Mouse (Mus musculus) T-helper 1 cell (primary cell): ENCODE data around the gene 1110032A03Rik.

ENCODE experiments used
- in situ Hi-C: fragments of 300-600 bp; cut with MboI, MseI; formaldehyde crosslinking; loops from one replicate; pipeline ENCODE4 v1.15.1; 2025; ENCODE audit warnings: high pct_unique_total_duplicates

1110032A03Rik gene

DNA sequence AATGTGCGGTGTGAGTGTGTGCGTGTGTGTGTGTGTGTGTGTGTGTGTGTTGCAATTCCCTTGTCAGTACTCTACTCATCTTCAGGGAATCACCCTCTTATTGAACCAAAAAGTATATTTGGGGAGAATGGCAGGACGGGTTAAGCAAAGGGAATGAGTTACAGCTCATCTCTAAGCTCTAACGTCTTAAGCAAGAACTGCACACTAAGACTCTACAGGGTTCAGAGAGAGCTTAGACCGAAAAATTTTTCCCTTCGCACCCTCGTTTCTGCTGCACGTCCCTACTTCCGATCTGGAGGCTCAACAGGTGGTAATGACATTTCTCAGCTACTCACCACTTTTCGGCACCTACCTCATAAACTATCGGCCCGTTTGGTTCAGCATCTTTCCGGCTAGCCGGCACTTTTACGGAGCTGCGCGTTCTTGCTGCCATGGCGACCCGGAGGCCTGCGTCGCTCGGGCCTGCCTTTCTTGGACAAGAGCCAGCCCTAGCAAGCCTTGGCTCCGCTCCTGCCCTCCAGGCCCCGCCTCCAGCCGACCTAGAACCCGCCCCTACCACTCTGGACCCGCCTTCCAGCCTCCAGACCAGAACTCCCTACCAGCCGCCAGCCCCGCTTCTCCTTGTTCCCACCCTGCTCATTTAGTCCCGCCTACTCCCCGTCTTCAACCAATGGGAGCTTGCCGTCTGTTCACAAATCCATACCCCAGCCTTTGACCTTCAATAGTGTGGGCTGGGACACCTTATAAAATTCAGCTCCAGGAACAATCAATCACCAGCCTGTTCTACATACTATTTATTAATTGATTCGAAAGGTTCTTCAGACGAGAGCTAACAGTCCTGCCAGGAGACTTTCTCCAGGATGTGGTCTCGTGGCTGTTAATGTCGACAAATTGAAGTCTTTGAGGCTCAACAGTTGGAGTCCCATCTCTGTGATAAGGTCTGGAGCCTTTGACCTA is 36.1 kb downstream of the 1110032A03Rik start, which contains the start of gene Dixdc1:
Gene Dixdc1 (minus strand): TSS at position 604 of the 957 bp plus-strand sequence.
- in situ Hi-C loops = no loop called here

DNA sequence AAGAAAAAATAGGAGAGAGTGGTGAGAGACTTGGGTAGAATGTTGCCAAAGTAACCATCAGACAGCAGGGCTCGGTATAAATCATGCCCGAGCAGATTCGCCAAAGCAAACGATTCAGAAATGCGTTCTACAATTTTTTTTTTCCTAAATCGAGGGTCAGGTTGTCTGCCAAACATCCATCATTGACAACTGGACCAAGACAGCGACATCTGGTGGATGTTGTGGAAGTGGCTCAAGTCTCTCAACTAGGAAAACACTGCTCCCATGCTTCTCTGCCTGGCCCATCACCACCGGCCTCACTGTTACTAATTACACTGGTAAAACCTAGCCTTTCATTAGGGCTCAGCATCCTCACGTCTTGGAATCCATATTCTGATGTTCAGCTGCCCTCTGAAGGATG is 40.3 kb downstream of the 1110032A03Rik start:
- in situ Hi-C loops = loop anchor here (5.0 kb wide), 1 partner anchor 38 kb away; no protein-coding TSS in a partner anchor

DNA sequence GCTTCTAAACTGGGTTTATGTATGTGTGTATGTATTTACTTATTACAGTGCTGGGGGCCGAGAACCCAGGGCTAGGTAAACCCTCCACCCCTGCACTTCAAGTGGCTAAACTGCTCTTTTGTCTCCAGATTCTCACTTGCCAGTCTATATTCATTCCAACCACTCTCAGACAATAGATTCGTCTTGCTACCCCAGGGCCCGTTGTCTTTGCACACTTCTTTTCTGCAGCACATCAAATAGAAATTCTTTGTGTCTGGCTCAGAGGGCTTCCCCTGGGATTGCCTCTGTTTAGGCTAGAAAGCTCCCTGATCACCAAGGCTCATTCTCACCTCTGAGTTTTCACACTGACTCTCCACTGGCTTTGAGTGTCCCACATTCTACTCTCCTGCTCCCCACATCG is 42.8 kb downstream of the 1110032A03Rik start:
- in situ Hi-C loops = loop anchor here (5.0 kb wide), 1 partner anchor 35 kb away; no protein-coding TSS in a partner anchor

DNA sequence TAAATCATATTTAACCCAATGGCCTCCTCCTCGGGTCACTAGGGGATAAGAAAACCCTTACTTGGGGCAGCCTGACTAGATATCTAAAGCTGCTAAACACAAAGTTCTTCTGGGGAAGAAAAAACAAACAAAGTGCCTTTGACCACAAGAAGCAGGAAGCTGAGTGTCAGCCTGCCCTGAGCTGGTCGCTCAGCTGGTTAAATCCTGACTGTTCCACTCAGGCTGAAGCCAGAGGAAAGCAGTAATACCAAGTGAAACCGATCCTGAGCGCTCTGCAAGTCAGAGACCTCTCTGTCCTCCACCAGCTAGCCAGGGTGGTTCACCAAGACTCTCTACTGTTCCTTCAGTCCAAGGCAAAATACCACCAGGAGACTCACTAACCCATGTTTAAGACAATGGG is 45.7 kb downstream of the 1110032A03Rik start:
- in situ Hi-C loops = no loop called here

DNA sequence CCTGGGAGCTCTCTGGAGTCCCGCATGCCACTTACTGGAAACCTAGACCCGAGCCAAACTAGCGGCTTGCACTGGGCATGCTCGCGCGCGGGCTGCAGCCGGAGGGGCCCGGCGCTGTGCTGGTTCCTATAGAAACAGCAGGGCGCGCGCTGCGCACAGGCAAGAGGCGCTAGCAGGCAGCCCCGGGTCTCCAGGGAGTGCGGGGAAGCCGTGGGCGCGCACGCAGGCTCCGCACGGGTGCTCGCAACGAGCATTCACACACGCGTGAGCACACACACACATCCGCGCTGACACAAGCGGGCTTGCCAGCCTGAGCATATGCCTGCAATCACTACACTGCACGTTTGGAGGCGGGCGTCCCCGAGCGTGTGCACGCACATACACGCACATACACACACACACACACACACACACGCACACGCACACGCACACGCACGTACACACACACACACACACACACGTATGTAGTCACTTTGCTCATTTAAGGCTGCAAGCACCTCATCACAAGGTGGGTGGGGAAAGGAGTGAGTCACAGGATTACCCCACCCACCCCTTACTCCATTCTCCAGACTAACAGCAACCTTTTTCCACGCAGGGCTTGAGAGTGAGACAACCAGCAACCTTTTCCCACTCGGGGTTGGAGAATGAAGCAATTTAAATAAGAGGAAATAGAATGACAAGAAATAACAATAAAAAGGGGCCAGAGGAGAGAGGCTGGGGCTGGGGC is 47.2 kb downstream of the 1110032A03Rik start:
- in situ Hi-C loops = no loop called here

DNA sequence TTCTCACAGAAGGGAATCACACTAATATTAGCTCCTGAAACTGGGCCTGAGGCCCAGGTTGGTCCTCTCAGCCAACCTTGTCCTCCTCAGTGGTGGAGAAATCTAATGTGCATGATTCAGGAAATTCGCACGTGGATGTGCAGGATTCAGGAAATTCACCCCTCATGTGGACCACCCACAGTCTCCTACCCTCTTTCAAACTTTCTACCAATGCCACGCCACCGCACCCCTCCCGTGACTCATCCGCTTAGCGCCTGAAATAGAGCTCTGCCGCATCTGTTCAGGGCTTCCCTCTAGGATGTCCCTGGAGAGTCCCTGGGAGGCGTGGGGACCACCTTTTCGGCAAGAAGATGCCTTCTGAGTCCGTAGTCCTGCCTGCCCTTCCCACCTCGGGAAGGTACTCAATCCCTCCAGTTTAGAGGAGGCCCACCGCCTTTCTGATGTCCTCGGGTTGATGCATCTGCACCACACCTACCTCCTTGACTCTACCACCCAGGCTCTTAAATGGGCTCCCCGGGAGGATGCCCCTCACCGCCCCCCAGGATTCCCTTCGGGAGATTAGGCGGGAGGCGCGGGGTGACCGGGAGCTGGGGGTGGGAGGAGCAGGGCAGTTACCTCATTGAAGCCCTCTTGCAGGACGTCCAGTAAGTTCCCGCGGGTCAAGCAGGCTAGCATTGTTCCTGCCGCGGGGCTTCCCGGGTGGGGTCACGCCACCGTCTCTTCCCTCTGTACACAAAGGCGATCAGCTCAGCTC is 48.0 kb downstream of the 1110032A03Rik start:
- in situ Hi-C loops = no loop called here

DNA sequence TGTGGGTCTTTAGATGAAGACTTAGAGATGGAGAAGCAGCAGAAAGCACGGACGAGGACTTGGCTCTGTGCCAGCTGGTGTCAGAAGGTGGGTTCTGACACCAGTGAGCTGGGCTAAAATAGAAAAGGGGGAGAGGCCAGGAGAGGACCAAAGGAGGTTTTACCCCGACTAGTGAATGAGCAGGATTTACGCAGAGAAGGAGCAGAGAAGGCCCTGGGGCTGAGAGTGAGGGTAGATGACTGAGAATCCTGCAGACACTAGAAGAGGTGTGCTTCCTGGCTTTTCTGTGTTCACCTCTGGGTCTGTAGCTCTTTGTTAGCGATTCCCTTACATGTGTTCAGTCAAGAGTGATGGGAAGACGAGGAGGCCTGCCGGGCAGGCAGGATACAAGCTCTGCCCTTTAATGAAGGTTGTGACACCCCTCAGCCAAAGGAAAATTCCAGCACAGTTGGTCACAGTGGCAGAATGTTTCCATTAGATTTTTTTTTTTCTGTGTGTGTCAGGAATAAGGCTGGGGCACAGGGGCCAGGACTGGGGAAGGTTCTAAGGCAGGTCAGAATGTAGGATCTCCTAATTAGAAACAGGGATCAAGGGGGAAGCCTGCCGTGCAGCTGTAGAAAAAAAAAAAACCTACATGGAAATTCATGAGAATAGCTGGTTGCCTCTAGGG is 49.3 kb downstream of the 1110032A03Rik start:
- in situ Hi-C loops = no loop called here

DNA sequence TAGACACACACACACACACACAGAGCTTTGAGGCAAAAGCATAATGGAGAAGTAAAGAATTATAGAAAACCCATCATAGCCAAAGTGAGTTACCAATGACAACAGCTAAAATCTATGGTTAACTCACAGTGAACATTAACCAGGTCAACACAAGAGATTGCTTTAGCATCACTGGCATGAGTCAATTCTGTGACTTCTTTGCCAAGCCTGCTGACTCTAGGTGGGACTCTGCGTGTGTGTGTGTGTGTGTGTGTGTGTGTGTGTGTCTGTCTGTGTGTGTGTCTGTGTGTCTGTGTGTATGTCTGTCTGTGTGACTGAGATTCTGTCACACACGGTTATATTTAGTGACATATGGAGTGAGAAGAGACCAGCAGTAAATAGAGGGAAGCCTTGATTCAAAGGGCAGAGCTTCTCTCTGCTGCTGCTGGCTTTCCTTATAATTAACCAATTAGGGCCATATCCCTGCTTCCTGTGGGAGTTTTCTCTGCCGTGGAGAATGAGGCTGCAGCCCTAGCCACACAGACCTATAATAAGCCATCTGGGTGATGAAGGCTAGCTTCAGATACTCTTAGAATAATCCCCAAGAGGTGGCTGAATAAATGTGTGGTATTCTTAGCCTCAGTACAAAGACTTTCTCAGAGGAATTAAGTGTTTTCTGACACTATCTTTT is 50.5 kb downstream of the 1110032A03Rik start:
- in situ Hi-C loops = no loop called here

DNA sequence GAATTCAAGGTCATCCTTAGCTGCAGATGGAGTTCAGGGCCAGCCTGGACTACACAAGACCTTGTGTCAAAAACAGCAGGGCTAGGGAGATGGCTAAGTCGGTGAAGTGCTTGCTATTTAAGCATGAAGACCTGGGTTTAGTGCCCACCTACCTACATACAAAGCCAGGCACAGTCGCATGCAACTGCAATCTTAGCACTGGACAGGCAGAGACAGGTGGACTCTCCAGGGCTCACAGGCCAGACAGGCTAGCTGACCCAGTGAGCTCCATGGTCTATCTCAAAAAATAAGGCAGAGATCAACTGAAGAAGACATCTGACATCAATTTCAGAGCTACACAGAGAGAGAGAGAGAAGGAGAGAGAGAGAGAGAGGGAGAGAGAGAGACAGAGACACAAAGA is 51.2 kb downstream of the 1110032A03Rik start:
- in situ Hi-C loops = no loop called here

DNA sequence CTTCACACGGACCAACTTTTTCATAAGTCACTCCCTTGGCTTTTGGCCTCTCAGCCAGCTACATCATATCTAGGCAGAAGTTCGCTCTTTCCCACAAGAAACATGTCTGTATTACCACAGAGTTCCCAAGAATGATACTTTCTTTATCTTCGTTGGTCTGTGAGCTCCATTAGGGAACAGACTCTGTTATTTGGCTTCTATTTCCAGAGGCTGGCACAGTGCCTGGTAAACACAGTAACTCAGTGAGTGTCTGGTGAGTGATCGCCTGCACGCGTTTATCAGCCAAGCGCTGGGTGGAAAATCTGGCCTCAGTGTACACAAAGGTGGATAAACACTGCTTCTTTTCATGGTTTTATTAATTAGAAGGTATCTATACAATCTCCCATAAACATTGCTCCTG is 51.9 kb downstream of the 1110032A03Rik start:
- in situ Hi-C loops = no loop called here

DNA sequence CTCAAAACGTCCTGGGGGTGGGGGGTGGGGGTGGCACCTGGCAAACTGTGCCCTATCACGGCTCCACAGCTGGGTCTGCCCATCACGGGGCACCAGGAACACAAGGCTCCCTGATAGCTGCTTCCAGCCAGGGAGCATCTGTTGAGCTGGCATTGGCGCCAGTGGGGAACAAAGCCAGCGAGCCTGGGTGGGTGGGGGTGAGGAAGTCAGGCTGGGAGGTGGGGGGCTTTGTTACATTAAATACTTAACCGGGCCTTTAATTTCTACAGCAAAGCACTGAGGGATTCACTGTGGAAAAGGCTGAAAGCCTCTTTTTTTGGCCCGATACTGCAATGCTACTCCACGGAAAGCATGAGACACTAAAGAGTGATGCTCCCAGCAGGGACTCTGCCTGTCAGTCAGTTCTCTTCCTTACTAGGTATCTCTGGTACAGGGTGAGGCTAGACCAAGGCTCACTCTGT is 52.8 kb downstream of the 1110032A03Rik start:
- in situ Hi-C loops = no loop called here

DNA sequence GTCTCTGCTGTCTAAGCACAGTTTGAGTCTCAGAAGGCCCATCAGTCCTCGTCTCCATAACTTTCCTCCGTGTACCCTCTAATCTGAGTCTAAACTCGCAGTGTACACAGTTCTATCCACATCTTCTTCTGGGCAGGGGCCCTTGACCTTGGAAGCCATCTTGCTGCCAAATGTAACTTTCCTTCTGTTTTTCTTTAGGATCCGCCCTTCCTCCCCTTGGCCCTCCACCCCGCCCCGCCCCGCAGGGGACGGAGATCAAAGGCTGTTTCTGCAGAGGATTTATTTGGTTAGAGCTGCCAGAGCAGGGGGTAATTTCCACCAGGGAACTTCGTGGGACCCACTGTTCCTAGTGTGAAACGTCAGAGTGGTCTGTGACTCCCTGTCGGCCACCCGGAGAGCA is 54.3 kb downstream of the 1110032A03Rik start:
- in situ Hi-C loops = no loop called here

DNA sequence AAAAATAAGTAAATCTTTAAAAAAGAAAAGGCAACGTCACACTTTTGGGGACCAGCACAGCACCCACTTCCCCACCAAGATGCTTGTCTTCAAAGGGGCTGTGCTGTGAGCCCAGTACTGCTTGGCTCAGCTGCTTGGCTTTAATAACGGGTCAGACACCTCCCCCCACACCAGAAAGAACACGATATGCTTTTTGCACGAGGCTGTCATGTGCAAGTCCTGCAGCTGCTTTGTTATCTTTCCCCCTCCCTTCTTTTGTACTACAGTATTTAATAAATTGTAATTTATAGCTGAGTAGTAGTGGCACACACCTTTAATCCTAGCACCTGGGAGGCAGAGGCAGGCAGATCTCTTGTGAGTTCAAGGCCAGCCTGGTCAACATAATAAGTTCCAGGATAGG is 56.4 kb downstream of the 1110032A03Rik start:
- in situ Hi-C loops = no loop called here

DNA sequence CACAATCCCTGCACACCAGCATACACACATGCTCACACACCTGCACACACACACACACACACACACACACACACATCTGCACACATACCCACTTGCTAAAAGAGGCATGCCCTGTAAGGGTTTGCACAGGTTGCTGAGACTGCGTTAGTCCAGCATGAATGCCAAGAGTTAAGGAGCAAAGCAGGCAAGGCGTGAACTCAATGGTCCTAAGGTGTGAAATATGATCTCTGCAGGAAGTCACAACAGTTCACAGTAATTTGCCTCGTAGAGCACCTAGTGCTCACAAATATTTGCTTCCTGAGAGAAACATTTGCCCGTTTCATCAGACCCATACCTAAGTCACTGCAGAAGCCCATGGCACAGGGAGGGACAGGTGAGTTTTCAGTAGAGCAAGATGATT is 61.1 kb downstream of the 1110032A03Rik start:
- in situ Hi-C loops = no loop called here
